Mouse (Mus musculus): Measurements from ENCODE around the gene Mmp11. TPM values are rescaled to one million over a fixed set of nuclear protein-coding genes. Genes with fewer than 3 reads are reported as not detected.

Mmp11 gene
- total and polyA plus RNA-seq, 2 experiments from 2014 or later: 12.6 to 29.4 TPM

DNA sequence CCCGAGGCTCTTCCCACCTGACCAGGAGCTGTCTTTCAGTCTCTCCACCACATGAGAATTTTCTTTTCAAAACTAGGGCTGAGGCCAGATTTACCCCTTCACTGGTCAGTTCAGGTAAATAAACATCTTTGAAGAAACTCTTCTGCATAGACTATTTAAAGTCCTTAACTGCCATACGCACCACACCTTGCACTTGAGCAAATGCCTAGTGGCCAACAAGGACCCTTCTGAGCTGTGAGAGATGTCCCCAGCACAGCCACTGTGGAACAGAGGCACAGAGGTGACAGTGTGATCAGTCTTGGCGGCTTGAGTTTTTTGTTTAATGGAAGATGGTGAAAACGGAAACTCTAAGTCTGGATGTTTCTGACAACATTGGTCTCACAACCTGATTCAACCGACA lies 17.3 kb downstream of the Mmp11 start:
- whole genome bisulfite sequencing: 86% methylated on average over 5 of the region's 5 CpGs
- no peak for TF ChIP-seq CTCF (IDR thresholded peaks at IDR 0.05; ENCODE audit: low read depth)
- TF ChIP-seq EP300 (IDR thresholded peaks at IDR 0.05; ENCODE audit: low read depth): no peak
- DNase-seq (ENCODE audit: low spot score) (no peak), ATAC-seq (ENCODE audit: insufficient read depth, low read depth) (no peak)
- H3K4me1 ChIP-seq (ENCODE audit: control insufficient read depth, insufficient read depth): peaks cover 14% of the 10 kb centered on the region
- no peak overlapping the region for H3K4me3 ChIP-seq (ENCODE audit: low read depth, low read length)
- H3K27me3 ChIP-seq (ENCODE audit: control insufficient read depth, insufficient read depth, low read length): no peaks in the 10 kb centered on the region
- H3K9ac ChIP-seq (replicated peaks; ENCODE audit: low read depth, low read length): no peak overlapping the region
- H3K36me3 ChIP-seq (replicated peaks; ENCODE audit: control insufficient read depth, insufficient read depth, low read length): peaks cover 26% of the 10 kb centered on the region; the same call in 1 of the 2 replicates
- no peaks in the 10 kb centered on the region for H3K9me3 ChIP-seq (replicated peaks; ENCODE audit: control insufficient read depth, low read length)
- no peak overlapping the region for H3K4me2 ChIP-seq (ENCODE audit: low read depth, low read length)
- no peak overlapping the region for H3K27ac ChIP-seq (ENCODE audit: low read depth)

DNA sequence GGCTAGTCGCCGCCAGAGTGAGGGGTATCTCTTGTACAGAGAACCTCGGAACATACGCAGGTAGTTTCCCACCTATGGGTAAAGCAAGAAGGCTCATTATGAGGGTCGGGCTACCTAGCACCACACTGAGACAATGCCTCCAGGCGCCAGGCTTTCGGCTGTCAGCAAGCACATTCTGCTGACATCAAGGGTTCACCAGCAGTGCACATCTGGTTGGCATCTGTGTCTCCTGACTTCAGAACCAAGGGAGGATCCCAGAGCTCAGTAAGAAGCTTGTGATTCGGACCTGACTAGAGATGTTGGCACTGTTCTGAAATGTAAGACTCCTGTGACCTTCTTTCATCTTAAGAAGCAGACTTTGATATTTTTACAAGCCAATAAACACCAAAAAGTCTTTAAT lies 19.5 kb downstream of the Mmp11 start:
- H3K27me3 ChIP-seq (ENCODE audit: control insufficient read depth, insufficient read depth, low read length): no peaks in the 10 kb centered on the region
- WGBS: 83% methylated on average over 8 of the region's 8 CpGs
- no peak overlapping the region for H3K4me2 ChIP-seq (ENCODE audit: low read depth, low read length)
- no peak overlapping the region for H3K27ac ChIP-seq (ENCODE audit: low read depth)
- DNase-seq (ENCODE audit: low spot score) (no peak), ATAC-seq (ENCODE audit: insufficient read depth, low read depth) (no peak)
- no peak overlapping the region for H3K4me3 ChIP-seq (ENCODE audit: low read depth, low read length)
- H3K9ac ChIP-seq (replicated peaks; ENCODE audit: low read depth, low read length): no peak overlapping the region
- H3K9me3 ChIP-seq (replicated peaks; ENCODE audit: control insufficient read depth, low read length): no peaks in the 10 kb centered on the region
- TF ChIP-seq CTCF (IDR thresholded peaks at IDR 0.05; ENCODE audit: low read depth) (no peak), EP300 (IDR thresholded peaks at IDR 0.05; ENCODE audit: low read depth) (no peak)
- H3K36me3 ChIP-seq (replicated peaks; ENCODE audit: control insufficient read depth, insufficient read depth, low read length): peaks cover 31% of the 10 kb centered on the region; the same call in 1 of the 2 replicates
- peaks cover 10% of the 10 kb centered on the region for H3K4me1 ChIP-seq (ENCODE audit: control insufficient read depth, insufficient read depth)

DNA sequence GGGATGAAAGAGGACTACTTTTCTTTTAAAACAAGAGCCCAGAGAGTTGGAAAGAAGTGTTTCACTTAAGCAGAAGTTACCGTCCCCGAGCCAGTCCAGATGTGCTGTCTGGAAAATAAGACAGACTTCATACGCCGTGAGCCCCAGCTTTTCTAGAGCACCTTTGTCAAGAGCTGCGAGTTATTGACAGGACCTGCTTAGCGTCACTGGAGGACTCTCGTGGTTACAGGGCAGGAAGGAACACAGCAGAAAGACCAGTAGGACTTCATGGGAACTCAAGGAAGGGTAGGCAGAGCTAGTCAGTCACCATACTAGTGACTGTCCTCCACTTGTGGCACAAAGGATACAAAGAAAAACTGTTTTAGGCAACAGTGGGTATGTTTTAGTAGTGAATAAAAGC lies 20.7 kb downstream of the Mmp11 start:
- Histone ChIP-seq H3K27ac (ENCODE audit: low read depth) (no peak overlapping the region), H3K4me1 (ENCODE audit: control insufficient read depth, insufficient read depth) (peaks cover 8% of the 10 kb centered on the region; the same call in 1 of the 2 replicates), H3K4me2 (ENCODE audit: low read depth, low read length) (no peak overlapping the region), H3K36me3 (replicated peaks; ENCODE audit: control insufficient read depth, insufficient read depth, low read length) (peaks cover 44% of the 10 kb centered on the region), H3K27me3 (ENCODE audit: control insufficient read depth, insufficient read depth, low read length) (no peaks in the 10 kb centered on the region), H3K4me3 (ENCODE audit: low read depth, low read length) (no peak overlapping the region), H3K9me3 (replicated peaks; ENCODE audit: control insufficient read depth, low read length) (no peaks in the 10 kb centered on the region), H3K9ac (replicated peaks; ENCODE audit: low read depth, low read length) (no peak overlapping the region)
- DNase-seq (ENCODE audit: low spot score): no peak
- TF ChIP-seq EP300 (IDR thresholded peaks at IDR 0.05; ENCODE audit: low read depth): no peak
- TF ChIP-seq CTCF (IDR thresholded peaks at IDR 0.05; ENCODE audit: low read depth): no peak
- no peak for ATAC-seq (ENCODE audit: insufficient read depth, low read depth)
- 50% methylated on average over 7 of the region's 7 CpGs for WGBS

DNA sequence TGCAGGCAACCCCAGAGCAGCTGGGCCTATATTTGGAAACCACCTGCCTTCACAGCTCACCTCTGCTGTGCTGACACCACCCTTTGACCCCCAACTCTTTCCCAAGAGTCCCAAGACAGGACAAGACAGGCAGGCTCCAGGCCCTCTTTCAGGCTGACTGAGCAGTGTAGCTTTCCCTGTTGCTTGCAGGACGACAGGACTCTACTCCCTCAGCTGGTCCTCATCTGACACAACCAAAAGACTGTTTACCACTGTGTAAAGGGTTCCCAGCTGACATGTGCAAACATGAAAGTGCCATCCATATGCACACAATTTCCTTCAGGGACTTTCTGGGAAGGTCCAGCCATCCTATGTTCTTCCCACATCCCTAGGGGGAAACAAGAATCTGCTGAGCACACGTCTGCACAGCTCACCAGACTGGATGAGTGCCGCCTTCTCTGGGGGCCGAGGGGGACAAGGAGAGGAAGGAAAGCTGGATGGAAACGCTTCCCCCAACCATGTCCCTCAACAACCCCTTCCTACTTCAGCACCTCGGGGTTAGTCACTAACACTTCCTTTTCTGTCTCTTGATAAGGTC lies 23.2 kb downstream of the Mmp11 start:
- H3K27ac ChIP-seq (ENCODE audit: low read depth): no peak overlapping the region
- H3K27me3 ChIP-seq (ENCODE audit: control insufficient read depth, insufficient read depth, low read length): no peaks in the 10 kb centered on the region
- no peak for TF ChIP-seq EP300 (IDR thresholded peaks at IDR 0.05; ENCODE audit: low read depth)
- no peak for TF ChIP-seq CTCF (IDR thresholded peaks at IDR 0.05; ENCODE audit: low read depth)
- no peaks in the 10 kb centered on the region for H3K4me1 ChIP-seq (ENCODE audit: control insufficient read depth, insufficient read depth)
- ATAC-seq (ENCODE audit: insufficient read depth, low read depth) (no peak), DNase-seq (ENCODE audit: low spot score) (no peak)
- WGBS: 31% methylated on average over 6 of the region's 6 CpGs
- H3K4me3 ChIP-seq (ENCODE audit: low read depth, low read length): no peak overlapping the region
- H3K9me3 ChIP-seq (replicated peaks; ENCODE audit: control insufficient read depth, low read length): no peaks in the 10 kb centered on the region
- no peak overlapping the region for H3K9ac ChIP-seq (replicated peaks; ENCODE audit: low read depth, low read length)
- H3K36me3 ChIP-seq (replicated peaks; ENCODE audit: control insufficient read depth, insufficient read depth, low read length): peaks cover 58% of the 10 kb centered on the region
- H3K4me2 ChIP-seq (ENCODE audit: low read depth, low read length): no peak overlapping the region

DNA sequence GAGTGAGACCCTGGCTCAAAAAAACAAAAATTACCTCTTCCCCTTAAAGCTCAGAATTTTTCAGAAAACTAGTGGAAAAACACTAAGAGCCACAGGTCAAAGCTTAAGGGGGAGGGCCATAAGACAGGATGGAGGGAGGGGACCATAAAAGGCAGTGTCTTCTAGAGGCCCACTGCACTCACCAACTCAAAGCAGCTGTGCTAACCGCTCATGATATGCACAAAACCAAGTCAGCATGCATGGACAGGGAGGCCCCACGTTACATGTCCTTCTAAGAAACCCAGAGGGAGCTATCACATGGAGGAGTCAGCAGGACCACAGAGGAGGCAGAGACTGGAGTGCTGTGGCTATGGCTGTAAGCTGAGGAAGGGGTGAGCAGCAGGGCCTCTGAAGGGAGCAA lies 25.6 kb downstream of the Mmp11 start:
- H3K4me1 ChIP-seq (ENCODE audit: control insufficient read depth, insufficient read depth): no peaks in the 10 kb centered on the region
- ATAC-seq (ENCODE audit: insufficient read depth, low read depth) (no peak), DNase-seq (ENCODE audit: low spot score) (no peak)
- 68% methylated on average over 2 of the region's 2 CpGs for WGBS
- TF ChIP-seq EP300 (IDR thresholded peaks at IDR 0.05; ENCODE audit: low read depth) (no peak), CTCF (IDR thresholded peaks at IDR 0.05; ENCODE audit: low read depth) (no peak)
- no peak overlapping the region for H3K4me3 ChIP-seq (ENCODE audit: low read depth, low read length)
- no peak overlapping the region for H3K9ac ChIP-seq (replicated peaks; ENCODE audit: low read depth, low read length)
- no peaks in the 10 kb centered on the region for H3K9me3 ChIP-seq (replicated peaks; ENCODE audit: control insufficient read depth, low read length)
- no peak overlapping the region for H3K27ac ChIP-seq (ENCODE audit: low read depth)
- peaks cover 70% of the 10 kb centered on the region for H3K36me3 ChIP-seq (replicated peaks; ENCODE audit: control insufficient read depth, insufficient read depth, low read length)
- H3K4me2 ChIP-seq (ENCODE audit: low read depth, low read length): no peak overlapping the region
- H3K27me3 ChIP-seq (ENCODE audit: control insufficient read depth, insufficient read depth, low read length): no peaks in the 10 kb centered on the region

DNA sequence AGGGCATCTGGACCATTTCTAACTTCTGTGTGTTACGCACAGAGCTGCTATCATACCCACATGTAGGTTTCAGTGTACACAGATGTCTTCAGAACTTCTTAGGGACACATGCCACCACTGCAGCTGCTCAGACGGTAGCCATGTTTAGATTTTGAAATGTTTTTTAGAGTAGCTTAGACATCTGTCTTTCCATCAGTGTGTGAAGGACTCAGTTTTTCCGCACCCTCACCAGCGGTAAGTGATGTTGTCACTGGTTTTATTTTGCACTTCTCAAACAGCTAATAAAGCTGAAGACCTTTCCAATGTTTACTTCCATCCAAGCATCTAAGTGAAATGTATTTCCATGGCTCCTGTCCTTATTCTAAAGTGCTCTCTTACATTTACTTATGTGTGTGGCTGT lies 29.4 kb downstream of the Mmp11 start:
- Histone ChIP-seq H3K27me3 (ENCODE audit: control insufficient read depth, insufficient read depth, low read length) (no peaks in the 10 kb centered on the region), H3K36me3 (replicated peaks; ENCODE audit: control insufficient read depth, insufficient read depth, low read length) (peaks cover 94% of the 10 kb centered on the region), H3K4me3 (ENCODE audit: low read depth, low read length) (no peak overlapping the region), H3K9ac (replicated peaks; ENCODE audit: low read depth, low read length) (no peak overlapping the region), H3K4me2 (ENCODE audit: low read depth, low read length) (no peak overlapping the region), H3K4me1 (ENCODE audit: control insufficient read depth, insufficient read depth) (no peaks in the 10 kb centered on the region), H3K9me3 (replicated peaks; ENCODE audit: control insufficient read depth, low read length) (no peaks in the 10 kb centered on the region), H3K27ac (ENCODE audit: low read depth) (no peak overlapping the region)
- no peak for DNase-seq (ENCODE audit: low spot score)
- ATAC-seq (ENCODE audit: insufficient read depth, low read depth): no peak
- 93% methylated on average over 4 of the region's 4 CpGs for WGBS
- TF ChIP-seq CTCF (IDR thresholded peaks at IDR 0.05; ENCODE audit: low read depth) (no peak), EP300 (IDR thresholded peaks at IDR 0.05; ENCODE audit: low read depth) (no peak)

Measured in heart, postnatal 0 days (tissue).